Mouse (Mus musculus) layer of hippocampus, postnatal 25 days (tissue): ENCODE measurements around the gene Btc. TPM values are rescaled to one million over a fixed set of nuclear protein-coding genes. Genes with fewer than 3 reads are reported as not detected.

Source experiments
- DNase-seq, 2 experiments: peaks; one replicate each; pipeline ENCODE4 v3.0.0; 2022; ENCODE audit warnings: mixed read lengths in 2 of 2, low spot score in 1 of 2; ENCODE audit errors: extremely low spot score in 1 of 2
- total RNA-seq, 2 experiments: library from RNA; stranded (reverse); gene quantifications; 2 replicates each; pipeline ENCODE4 v1.2.3; 2021

Btc gene
- total RNA-seq, 2 experiments from 2014 or later = 0.45 to 0.96 TPM

- DNase-seq = no peak
Observed at GRCm38 (mm10) chr5:91332079-91332865, 70.5 kb downstream of the Btc start.

- DNase-seq = no peak
Observed at GRCm38 (mm10) chr5:91321840-91322239, 81.0 kb downstream of the Btc start.

- DNase-seq = no peak
Observed at GRCm38 (mm10) chr5:91320348-91320747, 82.4 kb downstream of the Btc start.

GRCm38 (mm10) chr5:91313971-91314370 is 88.8 kb downstream of the Btc start:
- no peak for DNase-seq

- no peak for DNase-seq
Observed at GRCm38 (mm10) chr5:91311767-91312166, 91.0 kb downstream of the Btc start.

- DNase-seq = no peak
Observed at GRCm38 (mm10) chr5:91308576-91308975, 94.2 kb downstream of the Btc start.

GRCm38 (mm10) chr5:91307907-91308306 is 94.9 kb downstream of the Btc start:
- DNase-seq = peak in 1 of 2 experiments; percentile 23

Other genes starting within 250 kb of the Btc start
- gene Parm1, start 114.6 kb upstream of the Btc start, total RNA-seq = 10 to 100 TPM; 43.2 to 47.1 TPM